Mouse (Mus musculus) brain, embryonic 14.5 days (tissue): ENCODE measurements at regions not wholly inside any gene's neighbourhood (a gene's known extent, or its start where the extent isn't known, plus 50 kb on each side); places are given as distances from the start of the nearest gene placed in this dataset.

Experiments used
- CTCF ChIP-seq: fragments of 200-500 bp; IDR thresholded peaks from 2 replicates; pipeline ENCODE4 v1.5.1; 2012; ENCODE audit warnings: inconsistent platforms, mild to moderate bottlenecking, moderate library complexity, borderline replicate concordance; ENCODE audit not compliant: insufficient read depth, insufficient read length; ENCODE audit errors: extremely low read depth
- POLR2A ChIP-seq: fragments of 200-500 bp; IDR thresholded peaks from 2 replicates; pipeline ENCODE4 v1.6.1; 2012; ENCODE audit warnings: mild to moderate bottlenecking, inconsistent platforms, borderline replicate concordance; ENCODE audit not compliant: poor library complexity, insufficient read depth, insufficient read length, severe bottlenecking; ENCODE audit errors: extremely low read depth

DNA sequence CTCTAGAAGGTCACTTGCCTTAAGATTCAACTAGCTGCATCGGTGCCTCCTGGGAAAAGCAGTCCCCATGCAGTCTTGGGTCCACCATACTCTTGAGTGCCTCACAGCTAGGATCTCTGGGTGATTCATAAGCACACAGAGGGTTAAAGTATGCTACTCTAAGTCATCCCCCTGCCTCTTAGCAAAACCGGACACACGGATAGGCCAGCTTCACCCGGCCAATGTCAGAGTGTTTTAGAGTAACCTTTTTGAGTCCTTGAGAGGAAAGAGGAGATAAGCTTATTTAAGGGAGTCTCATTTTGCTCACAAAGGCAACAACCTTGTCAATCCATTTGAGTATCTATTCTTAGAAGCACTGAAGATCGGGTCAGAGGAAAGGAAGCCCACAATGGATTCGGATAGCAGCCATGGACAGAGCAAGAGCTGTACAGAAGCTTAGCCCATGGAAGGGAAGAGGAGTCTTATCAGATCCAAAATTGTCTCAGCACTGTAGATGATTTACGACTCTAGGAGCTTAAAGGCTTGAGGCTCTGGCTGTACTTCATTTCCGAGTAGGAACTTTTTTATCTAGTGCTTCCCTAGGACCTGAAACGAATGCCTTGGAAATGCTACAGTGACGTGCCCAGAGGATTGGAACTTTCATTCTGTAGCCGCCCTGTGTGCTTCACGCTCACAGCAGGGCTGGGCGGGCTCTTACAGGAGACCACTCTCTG is 55.0 kb upstream of the Eml4 start:
- no peak for TF ChIP-seq POLR2A
- TF ChIP-seq CTCF, result no peak
